Mouse (Mus musculus) limb, embryonic 10.5 days (tissue): Measurements from ENCODE around the gene Als2cr12. TPM values are rescaled to one million over a fixed set of nuclear protein-coding genes. Genes with fewer than 3 reads are reported as not detected.
A peak's percentile ranks its signal among the peaks of the same experiment; 100 is the strongest.
"Not testable (repeated sequence)": the region's sequence is repeated elsewhere in the genome, so short reads cannot be mapped to it uniquely, and the experiment has no call there.

Experiments used
- DNase-seq: peaks from one replicate; pipeline ENCODE4 v3.0.0-alpha.2; 2017; ENCODE audit warnings: low spot score
- H3K27ac ChIP-seq: fragments of 300-500 bp; sonication (generic); 2 replicates; pipeline ENCODE4 v1.5.1; 2016; ENCODE audit warnings: mild to moderate bottlenecking
- H3K27me3 ChIP-seq: fragments of 300-500 bp; sonication (generic); 2 replicates; pipeline ENCODE4 v1.6.1; 2016; ENCODE audit warnings: low read depth, mild to moderate bottlenecking; ENCODE audit not compliant: poor library complexity, severe bottlenecking
- H3K36me3 ChIP-seq: fragments of 300-500 bp; sonication (generic); 2 replicates; pipeline ENCODE4 v1.6.1; 2016; ENCODE audit warnings: mild to moderate bottlenecking, moderate library complexity
- H3K4me1 ChIP-seq: fragments of 300-500 bp; sonication (generic); 2 replicates; pipeline ENCODE4 v1.6.1; 2016
- H3K4me3 ChIP-seq: fragments of 300-500 bp; sonication (generic); 2 replicates; pipeline ENCODE4 v1.5.1; 2016; ENCODE audit warnings: mild to moderate bottlenecking, moderate library complexity
- H3K9me3 ChIP-seq: fragments of 300-500 bp; sonication (generic); replicated peaks from 2 replicates; pipeline ENCODE4 v1.6.1; 2016; ENCODE audit warnings: mild to moderate bottlenecking
- WGBS: fragments of 180-500 bp; shearing (Covaris S2); methylation state at CpG from one replicate; pipeline ENCODE4 v1.1.7; 2016; 5-methylcytosine and 5-hydroxymethylcytosine counted together
- polyA plus RNA-seq: library from polyadenylated mRNA; unstranded; fragments of >200 nt; fragmentation: Nextera tagmentation; extraction: Ambion mirVana; gene quantifications from 2 replicates; pipeline ENCODE4 v1.2.1, GENCODE M21; 2016

The Als2cr12 gene
- not detected in 2 replicates for polyA plus RNA-seq

GRCm38 (mm10) chr1:58695810-58696209 lies at the start of gene Als2cr12:
Als2cr12 (minus strand) TSS chr1:58695989.
- WGBS, result 78% methylated on average over 4 of the region's 4 CpGs
- not testable (repeated sequence) for H3K4me3 ChIP-seq
- peak; percentile 21 for DNase-seq

GRCm38 (mm10) chr1:58744645-58745044 lies 48.9 kb upstream of the Als2cr12 start:
- DNase-seq, result no peak

More at GRCm38 (mm10) chr1:58695810-58696209, at the start of gene Als2cr12:
- not testable (repeated sequence) for H3K27ac ChIP-seq, H3K4me1 ChIP-seq, H3K27me3 ChIP-seq, H3K9me3 ChIP-seq, H3K36me3 ChIP-seq

GRCm38 (mm10) chr1:58743252-58743651 lies 47.5 kb upstream of the Als2cr12 start:
- DNase-seq, result no peak
- Histone ChIP-seq H3K27me3 (no peaks in the 10 kb centered on the region), H3K27ac (no peak overlapping the region), H3K4me3 (no peak overlapping the region), H3K36me3 (peaks cover 95% of the 10 kb centered on the region), H3K4me1 (no peaks in the 10 kb centered on the region), H3K9me3 (no peaks in the 10 kb centered on the region)
- WGBS, result 95% methylated on average over 6 of the region's 6 CpGs

More at GRCm38 (mm10) chr1:58744645-58745044, 48.9 kb upstream of the Als2cr12 start:
- Histone ChIP-seq H3K4me3 (no peak overlapping the region), H3K27me3 (no peaks in the 10 kb centered on the region), H3K36me3 (peaks cover 96% of the 10 kb centered on the region), H3K9me3 (no peaks in the 10 kb centered on the region), H3K27ac (no peak overlapping the region), H3K4me1 (no peaks in the 10 kb centered on the region)
- whole genome bisulfite sequencing, result 89% methylated on average over 7 of the region's 7 CpGs

- H3K4me1 ChIP-seq, result no peaks in the 10 kb centered on the region
- 84% methylated on average over 5 of the region's 5 CpGs for WGBS
- no peaks in the 10 kb centered on the region for H3K27me3 ChIP-seq
- no peak overlapping the region for H3K27ac ChIP-seq
- H3K9me3 ChIP-seq, result no peaks in the 10 kb centered on the region
- no peak for DNase-seq
- H3K4me3 ChIP-seq, result no peak overlapping the region
- peaks cover 95% of the 10 kb centered on the region for H3K36me3 ChIP-seq
These were observed 46.8 kb upstream of the Als2cr12 start for GRCm38 (mm10) chr1:58742571-58743021.

- H3K36me3 ChIP-seq, result peaks cover 94% of the 10 kb centered on the region
- DNase-seq, result no peak
These were observed 43.7 kb upstream of the Als2cr12 start for GRCm38 (mm10) chr1:58739529-58739928.

GRCm38 (mm10) chr1:58736968-58737367 lies 41.2 kb upstream of the Als2cr12 start:
- Histone ChIP-seq H3K36me3 (peaks cover 87% of the 10 kb centered on the region), H3K27ac (no peak overlapping the region), H3K4me1 (no peaks in the 10 kb centered on the region), H3K9me3 (no peaks in the 10 kb centered on the region), H3K4me3 (no peak overlapping the region), H3K27me3 (no peaks in the 10 kb centered on the region)
- WGBS, result 95% methylated on average over 22 of the region's 22 CpGs
- no peak for DNase-seq

More at GRCm38 (mm10) chr1:58739529-58739928, 43.7 kb upstream of the Als2cr12 start:
- H3K4me1 ChIP-seq, result no peaks in the 10 kb centered on the region
- H3K27me3 ChIP-seq, result no peaks in the 10 kb centered on the region
- 92% methylated on average over 7 of the region's 7 CpGs for WGBS
- H3K27ac ChIP-seq, result no peak overlapping the region
- H3K4me3 ChIP-seq, result no peak overlapping the region
- no peaks in the 10 kb centered on the region for H3K9me3 ChIP-seq

GRCm38 (mm10) chr1:58735962-58736361 lies 40.2 kb upstream of the Als2cr12 start:
- DNase-seq, result no peak
- Histone ChIP-seq H3K9me3 (no peaks in the 10 kb centered on the region), H3K4me1 (no peaks in the 10 kb centered on the region), H3K27me3 (no peaks in the 10 kb centered on the region), H3K4me3 (no peak overlapping the region), H3K27ac (no peak overlapping the region), H3K36me3 (peaks cover 86% of the 10 kb centered on the region)
- 94% methylated on average over 7 of the region's 7 CpGs for WGBS

- Histone ChIP-seq H3K36me3 (peaks cover 83% of the 10 kb centered on the region), H3K27me3 (no peaks in the 10 kb centered on the region), H3K9me3 (no peaks in the 10 kb centered on the region), H3K4me3 (no peak overlapping the region), H3K4me1 (no peaks in the 10 kb centered on the region), H3K27ac (no peak overlapping the region)
- DNase-seq, result no peak
- 94% methylated on average over 11 of the region's 11 CpGs for WGBS
These were observed 38.5 kb upstream of the Als2cr12 start for GRCm38 (mm10) chr1:58734043-58734920.

GRCm38 (mm10) chr1:58733636-58734035 lies 37.8 kb upstream of the Als2cr12 start:
- DNase-seq, result no peak
- H3K27ac ChIP-seq, result no peak overlapping the region
- no peaks in the 10 kb centered on the region for H3K27me3 ChIP-seq
- no peak overlapping the region for H3K4me3 ChIP-seq
- WGBS, result 96% methylated on average over 2 of the region's 2 CpGs
- H3K9me3 ChIP-seq, result no peaks in the 10 kb centered on the region
- peaks cover 84% of the 10 kb centered on the region for H3K36me3 ChIP-seq
- no peaks in the 10 kb centered on the region for H3K4me1 ChIP-seq

GRCm38 (mm10) chr1:58728590-58728868 lies 32.7 kb upstream of the Als2cr12 start:
- H3K9me3 ChIP-seq, result no peaks in the 10 kb centered on the region
- peaks cover 10% of the 10 kb centered on the region for H3K4me1 ChIP-seq
- no peak for DNase-seq
- H3K36me3 ChIP-seq, result peaks cover 60% of the 10 kb centered on the region
- H3K27me3 ChIP-seq, result no peaks in the 10 kb centered on the region
- H3K27ac ChIP-seq, result no peak overlapping the region
- H3K4me3 ChIP-seq, result no peak overlapping the region
- 93% methylated on average over 3 of the region's 3 CpGs for WGBS

- 89% methylated on average over 10 of the region's 10 CpGs for WGBS
- peaks cover 55% of the 10 kb centered on the region for H3K36me3 ChIP-seq
- no peak for DNase-seq
These were observed 32.2 kb upstream of the Als2cr12 start for GRCm38 (mm10) chr1:58727747-58728589.

GRCm38 (mm10) chr1:58727019-58727746 lies 31.4 kb upstream of the Als2cr12 start:
- DNase-seq, result no peak
- H3K27ac ChIP-seq, result no peak overlapping the region
- H3K4me1 ChIP-seq, result peaks cover 14% of the 10 kb centered on the region
- no peaks in the 10 kb centered on the region for H3K9me3 ChIP-seq
- no peak overlapping the region for H3K4me3 ChIP-seq
- no peaks in the 10 kb centered on the region for H3K27me3 ChIP-seq
- peaks cover 57% of the 10 kb centered on the region for H3K36me3 ChIP-seq
- WGBS, result 90% methylated on average over 1 of the region's 1 CpGs

More at GRCm38 (mm10) chr1:58727747-58728589, 32.2 kb upstream of the Als2cr12 start:
- Histone ChIP-seq H3K9me3 (no peaks in the 10 kb centered on the region), H3K4me3 (no peak overlapping the region), H3K4me1 (peaks cover 14% of the 10 kb centered on the region), H3K27me3 (no peaks in the 10 kb centered on the region), H3K27ac (no peak overlapping the region)
